Mouse (Mus musculus) layer of hippocampus, adult 8-10 months (tissue): ENCODE results near the gene Gstm3. TPM values are rescaled to one million over a fixed set of nuclear protein-coding genes. Genes with fewer than 3 reads are reported as not detected.

Experiments used
- DNase-seq, 2 experiments: peaks; one replicate each; pipeline ENCODE4 v3.0.0; 2022; ENCODE audit warnings: low spot score in 2 of 2
- total RNA-seq, 4 experiments: library from RNA; stranded (reverse); gene quantifications; 2 replicates each; pipeline ENCODE4 v1.2.4; 2022

The Gstm3 gene
- total RNA-seq, 4 experiments from 2014 or later, result not detected

- DNase-seq, result no peak
Measured at GRCm38 (mm10) chr3:107929731-107930130, 39.4 kb downstream of the Gstm3 start.

- no peak for DNase-seq
Measured at GRCm38 (mm10) chr3:107929243-107929642, 39.8 kb downstream of the Gstm3 start.

- no peak for DNase-seq
Measured at GRCm38 (mm10) chr3:107928691-107929090, 40.4 kb downstream of the Gstm3 start.

- DNase-seq, result no peak
Measured at GRCm38 (mm10) chr3:107927841-107928240, 41.2 kb downstream of the Gstm3 start.

- DNase-seq, result no peak
Measured at GRCm38 (mm10) chr3:107925335-107925734, 43.7 kb downstream of the Gstm3 start.

- DNase-seq, result no peak
Measured at GRCm38 (mm10) chr3:107920348-107920747, 48.7 kb downstream of the Gstm3 start.

GRCm38 (mm10) chr3:107917783-107918408 is 51.2 kb downstream of the Gstm3 start:
- peak in 1 of 2 experiments; percentile 80 for DNase-seq

GRCm38 (mm10) chr3:107917097-107917496 is 52.0 kb downstream of the Gstm3 start:
- DNase-seq, result no peak

GRCm38 (mm10) chr3:107916674-107917073 is 52.4 kb downstream of the Gstm3 start:
- DNase-seq, result no peak

Other genes with a start within 250 kb of the Gstm3 start
- gene Csf1, start 208.8 kb downstream of the Gstm3 start, total RNA-seq, result 10 to 100 TPM; 24.9 to 58.2 (median 39.9) TPM
- gene Eps8l3, start 92.1 kb downstream of the Gstm3 start, total RNA-seq, result not detected
- 100 to 1,000 TPM; 226 to 282 (median 255) TPM for gene Gstm5, start 73.5 kb downstream of the Gstm3 start, total RNA-seq
- gene Gstm7, start 37.5 kb downstream of the Gstm3 start, total RNA-seq, result 100 to 1,000 TPM; 147 to 158 (median 155) TPM
- 10 to 100 TPM; 15.9 to 20.0 (median 17.4) TPM for gene Gstm6, start 25.5 kb downstream of the Gstm3 start, total RNA-seq
- gene Gstm2, start 17.2 kb upstream of the Gstm3 start, total RNA-seq, result 1 to 10 TPM; 3.1 to 5.0 (median 4.0) TPM
- gene Gstm1, start 48.7 kb upstream of the Gstm3 start, total RNA-seq, result 100 to 1,000 TPM; 329 to 421 (median 351) TPM
- 10 to 100 TPM; 11.1 to 14.4 (median 13.4) TPM for gene Gstm4, start 75.6 kb upstream of the Gstm3 start, total RNA-seq
- 10 to 100 TPM; 64.2 to 82.5 (median 74.0) TPM for gene Ampd2, start 117.4 kb upstream of the Gstm3 start, total RNA-seq
- gene Gnat2, start 123.5 kb upstream of the Gstm3 start, total RNA-seq, result under 1 TPM in 1 of 4 experiments, not detected in 3; 0.61 TPM
- gene Gnai3, start 176.9 kb upstream of the Gstm3 start, total RNA-seq, result 10 to 100 TPM; 27.5 to 31.1 (median 30.1) TPM
- 10 to 100 TPM; 15.8 to 17.2 (median 17.0) TPM for gene Gpr61, start 185.6 kb upstream of the Gstm3 start, total RNA-seq
- gene Amigo1, start 217.1 kb upstream of the Gstm3 start, total RNA-seq, result 10 to 100 TPM; 61.9 to 71.8 (median 68.3) TPM
- gene Cyb561d1, start 231.9 kb upstream of the Gstm3 start, total RNA-seq, result 10 to 100 TPM; 15.7 to 21.2 (median 18.9) TPM
- 10 to 100 TPM; 23.1 to 36.3 (median 29.6) TPM for gene Atxn7l2, start 241.7 kb upstream of the Gstm3 start, total RNA-seq